Mouse (Mus musculus) urinary bladder, adult 2 months (tissue): ENCODE measurements around the gene Gxylt1. TPM values are rescaled to one million over a fixed set of nuclear protein-coding genes. Genes with fewer than 3 reads are reported as not detected.
"Not testable (repeated sequence)": the region's sequence is repeated elsewhere in the genome, so short reads cannot be mapped to it uniquely, and the experiment has no call there.

Source experiments
- DNase-seq: peaks from one replicate; pipeline ENCODE4 v3.0.0; 2022; ENCODE audit warnings: low spot score
- polyA plus RNA-seq: library from polyadenylated mRNA; depleted of rRNA; stranded (reverse); fragments of >200 nt; gene quantifications from 2 replicates; pipeline ENCODE4 v1.2.3, GENCODE M21; 2012

Gxylt1 gene
- polyA plus RNA-seq, 1 experiment, result 5.9 TPM

DNA sequence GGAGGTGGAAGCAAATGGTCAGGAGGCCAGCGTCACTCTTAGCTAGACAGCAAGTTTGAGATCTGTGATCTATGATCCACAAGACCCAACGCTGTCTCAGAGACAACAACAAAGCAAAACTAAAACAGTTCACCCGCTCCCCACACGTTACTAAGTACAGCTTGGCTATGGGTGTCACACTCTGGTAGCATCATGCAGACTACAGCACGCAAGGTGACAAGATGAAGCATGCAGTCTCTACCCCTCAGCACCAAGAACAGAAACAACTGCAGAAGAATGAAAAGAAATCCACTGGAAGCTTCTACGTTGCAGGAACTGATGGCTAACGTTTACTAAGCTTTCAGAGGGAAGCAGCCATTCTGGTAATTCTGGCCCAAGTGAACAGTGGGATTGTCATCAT lies 11.4 kb downstream of the Gxylt1 start:
- DNase-seq, result no peak

- no peak for DNase-seq
Measured at GRCm38 (mm10) chr15:93262818-93263217, 12.2 kb downstream of the Gxylt1 start.

- DNase-seq, result no peak
Measured at GRCm38 (mm10) chr15:93262274-93262673, 12.7 kb downstream of the Gxylt1 start.

DNA sequence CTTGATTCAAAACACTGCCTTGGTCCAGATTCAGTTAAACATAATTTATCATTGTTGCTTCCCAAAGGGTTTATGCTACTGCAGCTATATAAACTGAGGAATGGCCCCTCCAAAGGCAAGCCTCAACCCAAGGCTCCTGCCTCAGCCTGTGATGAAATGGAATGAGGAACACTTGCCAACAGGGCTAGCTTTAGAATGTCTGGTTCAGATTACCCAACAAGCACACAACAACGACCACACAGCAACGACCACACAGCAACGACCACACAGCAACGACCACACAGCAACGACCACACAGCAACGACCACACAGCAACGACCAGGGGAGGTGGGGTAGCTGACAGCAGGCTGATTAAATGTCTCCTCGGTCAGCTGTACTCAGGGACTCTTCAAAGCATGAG lies 15.0 kb downstream of the Gxylt1 start:
- DNase-seq, result no peak

- no peak for DNase-seq
Measured at GRCm38 (mm10) chr15:93255295-93255694, 19.7 kb downstream of the Gxylt1 start.

DNA sequence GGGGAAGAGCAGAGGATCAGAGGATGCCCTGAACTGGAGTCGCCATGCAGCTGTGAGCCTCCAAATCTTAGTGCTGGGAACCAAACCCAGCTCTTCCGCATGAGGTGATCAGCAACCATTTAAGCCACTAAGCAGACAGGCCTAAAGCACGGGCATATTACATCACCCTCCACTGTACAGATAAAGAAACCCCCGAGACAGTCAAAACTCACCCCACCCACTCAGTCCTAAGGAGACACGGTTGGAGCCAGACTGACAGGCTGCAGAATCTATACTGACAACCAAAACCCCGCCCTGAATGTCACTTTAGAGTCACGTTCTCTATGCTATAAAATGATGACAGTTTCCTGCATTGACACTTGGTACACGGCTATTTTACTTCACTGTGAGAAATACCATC lies 21.8 kb downstream of the Gxylt1 start:
- DNase-seq, result no peak

GRCm38 (mm10) chr15:93252396-93252795 lies 22.6 kb downstream of the Gxylt1 start:
- no peak for DNase-seq

DNA sequence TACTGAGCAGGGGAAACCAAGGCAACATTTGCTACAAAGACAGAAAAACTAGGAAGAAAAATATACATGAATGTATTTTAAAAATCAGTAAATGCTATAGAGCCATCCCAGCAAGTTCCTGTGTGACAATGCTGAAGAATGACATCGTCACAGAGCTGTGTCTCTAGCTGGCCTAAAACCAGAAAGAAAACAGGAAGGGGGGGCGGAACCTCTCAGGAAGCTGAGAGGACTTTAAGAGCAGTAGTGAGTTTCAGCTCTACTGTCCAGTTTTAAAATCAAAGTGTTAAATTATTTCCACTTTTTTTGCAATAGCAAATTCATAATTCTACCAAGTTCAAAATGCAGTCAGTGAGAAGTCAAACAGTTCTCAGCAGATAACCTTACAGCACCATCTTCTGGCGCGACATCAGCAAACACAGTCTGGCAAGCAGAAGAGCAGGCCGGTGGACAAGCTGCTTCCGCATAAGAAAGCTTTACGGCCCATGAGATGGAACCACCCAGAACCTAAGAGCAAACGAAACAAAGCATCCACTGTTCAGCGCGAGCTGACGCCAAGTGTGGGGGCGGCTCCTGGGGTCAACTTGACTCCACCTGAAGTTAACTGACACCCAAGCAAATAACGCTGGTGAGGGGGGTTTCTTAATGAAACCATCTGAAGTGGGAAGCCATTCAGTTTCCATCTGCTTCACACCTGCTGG lies 23.3 kb downstream of the Gxylt1 start:
- no peak for DNase-seq

DNA sequence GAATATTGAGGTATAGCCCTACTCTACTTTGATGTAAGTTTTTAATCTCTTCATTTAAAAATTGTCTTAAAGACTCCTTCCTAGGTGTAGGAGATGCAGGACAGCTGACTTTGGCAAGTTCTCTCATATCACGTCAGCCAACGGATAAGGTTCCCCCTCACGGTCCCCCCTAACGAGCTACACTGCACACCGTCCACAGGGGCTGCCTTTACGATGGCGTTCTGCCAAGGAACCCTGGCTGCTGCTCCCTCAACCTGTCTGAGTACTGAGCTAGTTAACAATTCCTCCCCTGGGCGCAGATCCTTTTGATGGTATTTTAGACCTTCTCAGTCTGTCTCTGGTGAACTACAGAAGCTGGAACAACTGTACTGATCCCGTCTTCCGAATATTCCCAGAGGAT lies 31.8 kb downstream of the Gxylt1 start:
- no peak for DNase-seq

GRCm38 (mm10) chr15:93236456-93236855 lies 38.5 kb downstream of the Gxylt1 start:
- not testable (repeated sequence) for DNase-seq

DNA sequence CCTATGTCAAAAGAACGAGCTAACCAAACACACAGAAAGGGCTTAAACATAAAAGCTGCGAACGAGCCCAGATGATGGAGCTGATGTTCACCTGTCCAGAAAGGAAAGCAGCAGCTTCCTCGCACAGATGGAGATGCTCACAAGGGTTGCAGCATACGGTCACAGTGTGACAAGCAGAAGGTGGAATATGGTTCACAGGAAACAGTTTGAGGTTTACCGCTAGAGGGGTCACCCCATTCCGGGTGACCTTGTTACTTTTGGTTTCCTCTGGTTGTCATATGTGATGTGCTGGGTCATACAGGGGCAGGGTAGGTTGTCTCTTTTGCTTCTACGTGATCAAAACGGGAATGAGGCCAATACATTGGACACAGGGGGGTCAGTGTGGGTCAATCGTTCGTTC lies 46.0 kb downstream of the Gxylt1 start:
- DNase-seq, result no peak

GRCm38 (mm10) chr15:93228375-93228774 lies 46.6 kb downstream of the Gxylt1 start:
- DNase-seq, result no peak

GRCm38 (mm10) chr15:93227764-93228079 lies 47.3 kb downstream of the Gxylt1 start:
- DNase-seq, result no peak

DNA sequence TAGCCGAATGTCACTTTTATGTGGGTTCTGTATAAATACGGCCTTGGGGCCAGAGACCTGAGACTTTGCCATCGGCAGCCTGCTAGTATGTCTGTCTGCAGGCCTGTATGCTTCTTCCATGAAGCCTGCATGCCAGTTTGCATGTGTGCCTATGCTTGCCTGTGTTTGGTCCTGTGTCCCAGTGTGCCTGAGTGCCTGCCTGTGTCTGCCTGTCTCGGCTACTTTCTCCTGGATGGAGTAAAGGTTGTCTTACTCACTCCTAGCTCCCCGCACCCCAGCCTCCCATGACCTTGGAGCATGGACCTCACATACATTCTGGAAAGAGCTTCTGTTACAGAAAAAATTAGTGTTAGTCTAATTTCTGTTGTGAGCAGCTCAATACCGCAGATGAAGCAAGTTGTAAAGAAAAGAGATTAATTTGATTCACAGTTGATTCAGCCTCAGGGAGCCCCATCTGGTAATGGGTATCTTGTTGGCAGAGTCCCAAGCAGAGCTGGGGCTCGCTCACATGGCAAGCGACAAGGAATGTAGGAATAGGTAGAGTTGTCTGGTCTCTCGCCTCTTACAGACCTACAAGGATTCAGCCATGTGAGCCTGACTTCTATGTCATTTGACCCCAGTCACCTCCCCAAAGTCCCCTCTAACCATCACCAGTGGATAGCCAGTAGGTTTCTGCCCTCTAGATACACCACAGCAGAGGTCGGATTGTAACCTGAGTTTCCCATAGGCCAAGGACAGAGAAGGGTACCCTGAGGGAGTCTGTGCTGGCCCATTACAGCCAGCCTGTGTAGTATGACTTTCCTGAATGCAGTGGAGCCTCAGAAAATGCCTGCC lies 47.8 kb downstream of the Gxylt1 start:
- no peak for DNase-seq

DNA sequence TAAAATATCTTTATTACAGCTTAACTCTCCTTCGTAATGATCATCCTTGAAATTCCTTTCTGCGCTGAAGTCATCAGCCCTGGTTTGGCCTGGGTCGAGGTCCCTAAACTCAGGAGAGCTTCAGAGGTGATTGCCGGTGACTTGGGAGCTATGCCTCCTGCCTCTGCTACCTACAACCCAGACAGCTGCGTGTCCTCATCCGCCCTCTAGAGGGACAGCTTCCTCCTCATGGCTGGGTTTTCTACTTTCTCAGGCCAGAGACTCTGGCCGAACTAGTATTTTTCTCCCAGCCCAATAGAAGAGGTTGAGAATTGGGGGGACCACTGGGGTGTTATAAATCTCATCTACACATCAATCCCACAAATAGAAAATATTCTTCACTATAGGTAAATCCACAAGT lies 52.5 kb downstream of the Gxylt1 start:
- DNase-seq, result no peak

- DNase-seq, result no peak
Measured at GRCm38 (mm10) chr15:93212617-93213016, 62.4 kb downstream of the Gxylt1 start.

DNA sequence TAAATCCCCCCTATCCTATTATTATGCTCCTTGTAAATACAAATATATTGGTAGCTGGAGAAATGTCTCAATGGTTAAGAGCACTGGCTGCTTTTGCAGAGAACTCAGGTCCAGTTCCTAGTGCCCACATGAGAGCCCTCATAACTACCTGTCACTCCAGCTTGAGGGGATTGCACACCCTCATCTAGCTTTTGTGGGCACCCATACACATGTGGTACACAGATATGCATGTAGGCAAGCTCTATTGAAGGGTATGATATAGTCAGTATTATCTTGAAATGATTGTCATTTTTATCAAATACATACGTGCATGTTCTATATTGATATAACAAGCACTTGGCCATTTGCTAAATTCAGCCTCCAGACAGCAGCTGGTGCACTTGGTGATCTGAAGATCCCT lies 70.1 kb downstream of the Gxylt1 start:
- DNase-seq, result no peak

GRCm38 (mm10) chr15:93201956-93202355 lies 73.0 kb downstream of the Gxylt1 start:
- DNase-seq, result no peak

- DNase-seq, result no peak
Measured at GRCm38 (mm10) chr15:93191387-93192145, 83.4 kb downstream of the Gxylt1 start.
